Mouse (Mus musculus): ENCODE measurements around the gene Spint2.
A peak's percentile ranks its signal among the peaks of the same experiment; 100 is the strongest.

DNA sequence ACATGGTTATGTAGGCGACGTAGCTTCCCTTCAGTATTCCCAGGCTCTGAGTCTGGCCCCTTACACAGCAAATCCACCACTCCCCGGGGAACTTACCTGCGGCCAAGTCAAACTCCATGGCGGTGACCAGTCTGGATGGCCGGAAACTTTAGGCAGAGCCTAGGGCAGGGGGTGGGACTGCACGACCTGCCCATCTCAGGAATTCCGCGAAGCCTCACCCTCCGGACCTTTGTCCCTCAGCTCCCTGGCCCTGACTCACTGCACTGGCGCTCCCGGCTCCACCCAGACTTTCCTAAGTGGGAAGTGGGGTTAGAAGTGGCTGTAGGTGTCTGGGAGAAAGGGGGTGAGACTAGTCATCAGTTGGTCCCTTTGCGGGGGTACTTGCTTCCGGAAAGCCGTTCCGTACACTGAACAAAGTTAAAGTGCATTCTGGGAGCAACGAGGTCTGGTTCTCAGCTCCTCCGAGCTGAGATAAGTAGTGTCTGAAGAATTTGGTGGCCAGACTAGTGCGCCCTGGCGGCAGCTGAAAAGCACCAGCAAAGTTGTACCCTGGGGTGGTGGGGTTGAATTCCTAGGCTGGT lies 33.4 kb downstream of the Spint2 start, which contains the start of gene 2200002D01Rik:
- 0 out of 2 replicates have a peak, but pooled peaks have one; percentile 30 for TF ChIP-seq POLR2A (IDR thresholded peaks at IDR 0.05; ENCODE audit: control insufficient read depth, extremely low read depth, insufficient read depth, low read length, poor library complexity)
- no peak for TF ChIP-seq CTCF (IDR thresholded peaks at IDR 0.05; ENCODE audit: borderline replicate concordance, control insufficient read depth, extremely low read depth, insufficient read depth, low read length, poor library complexity)

All from thymus, adult 2 months (tissue).